Mouse (Mus musculus) cerebellum, adult 11 months (tissue): ENCODE results near the gene Smarcc1.

Source experiments
- DNase-seq: peaks from one replicate; pipeline ENCODE4 v3.0.0; 2022

Gene Smarcc1

DNA sequence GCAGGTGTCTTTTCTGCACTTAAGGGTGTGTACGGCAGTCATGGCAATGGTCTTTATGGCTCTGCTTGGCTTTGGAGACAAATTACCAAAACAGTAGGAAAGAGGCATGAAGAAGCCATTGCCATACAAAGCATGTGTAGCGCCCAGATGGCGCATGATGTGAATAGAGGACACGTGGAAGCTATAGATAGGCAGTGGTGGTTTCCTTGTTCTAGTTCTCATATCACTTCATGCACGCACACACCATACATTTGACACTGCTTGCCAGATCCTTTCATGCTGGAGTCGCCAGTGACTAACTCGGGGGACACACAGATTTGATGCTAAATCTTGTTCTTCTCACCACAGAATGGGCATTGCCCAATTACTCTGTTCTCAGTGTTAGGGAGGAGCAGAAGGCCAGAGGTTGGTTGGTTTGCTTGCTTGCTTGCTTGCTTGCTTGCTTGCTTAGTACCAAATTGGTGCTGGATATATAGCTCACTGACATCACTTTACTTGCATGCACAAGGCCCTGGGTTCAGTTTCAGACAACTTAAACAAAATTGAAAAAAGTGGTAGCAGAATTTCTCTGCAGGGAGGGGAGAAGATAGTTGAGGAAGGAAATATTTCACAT, 125.8 kb downstream of the Smarcc1 start, which contains the start of gene Cspg5:
Gene Cspg5, plus strand, starts transcription at position 563 of the 613 bp plus-strand sequence.
- DNase-seq = no peak

DNA sequence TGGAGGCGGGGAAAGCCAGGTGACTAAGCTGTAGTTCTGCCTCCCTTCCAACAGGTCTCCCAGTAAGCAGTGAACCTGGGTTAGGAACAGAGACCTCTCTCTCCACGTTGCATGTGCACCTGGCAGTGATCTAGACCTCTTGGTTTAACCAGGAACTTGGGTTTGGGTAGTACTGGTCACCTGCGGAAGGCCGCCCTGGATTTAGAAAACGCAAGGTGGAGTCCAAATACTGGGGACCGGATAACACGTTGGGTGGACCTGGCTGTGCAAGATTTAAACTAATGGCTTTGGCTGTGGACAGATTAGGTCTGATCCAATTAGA, 127.0 kb downstream of the Smarcc1 start:
- DNase-seq = no peak

DNA sequence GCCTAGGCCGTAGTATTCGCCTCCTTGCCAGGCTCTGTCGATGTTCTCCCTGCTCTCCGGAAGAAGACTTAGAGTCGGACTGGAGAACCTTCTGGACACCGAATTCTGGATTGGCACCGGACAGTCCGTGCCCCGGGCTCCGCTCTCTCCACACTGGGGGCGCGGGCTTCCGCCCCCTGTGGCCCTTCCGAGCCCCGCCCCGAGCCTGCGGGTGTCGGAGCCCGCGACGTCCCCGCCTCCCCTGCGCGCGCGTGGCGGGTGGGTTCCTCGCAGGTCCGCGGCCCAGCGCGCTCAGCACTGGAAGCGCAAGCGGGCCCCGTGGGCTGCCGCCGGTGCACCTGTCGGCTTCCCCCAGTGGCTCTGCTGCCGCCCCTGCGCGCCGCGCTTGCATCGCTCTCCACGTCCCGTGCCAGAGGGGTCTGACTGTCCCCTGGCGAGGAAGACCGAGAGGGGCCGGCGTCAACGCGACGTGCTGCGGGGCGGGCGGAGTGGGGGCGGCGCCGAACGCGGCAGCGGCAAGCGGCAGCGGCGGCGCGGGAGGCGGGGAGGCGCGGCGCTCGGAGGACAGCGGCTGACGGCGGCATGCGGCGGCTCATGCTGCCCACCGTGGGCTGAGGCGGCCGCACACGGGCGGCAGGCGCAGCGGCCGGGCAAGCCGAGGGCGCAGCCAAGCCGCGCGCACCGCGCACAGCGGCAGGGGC, 127.5 kb downstream of the Smarcc1 start:
- peak; percentile 63 for DNase-seq

GRCm38 (mm10) chr9:110245590-110246320, 128.2 kb downstream of the Smarcc1 start:
- peak; percentile 77 for DNase-seq

GRCm38 (mm10) chr9:110246321-110246640, 128.8 kb downstream of the Smarcc1 start:
- DNase-seq = peak; percentile 57

GRCm38 (mm10) chr9:110247049-110247448, 129.5 kb downstream of the Smarcc1 start:
- peak; percentile 35 for DNase-seq

DNA sequence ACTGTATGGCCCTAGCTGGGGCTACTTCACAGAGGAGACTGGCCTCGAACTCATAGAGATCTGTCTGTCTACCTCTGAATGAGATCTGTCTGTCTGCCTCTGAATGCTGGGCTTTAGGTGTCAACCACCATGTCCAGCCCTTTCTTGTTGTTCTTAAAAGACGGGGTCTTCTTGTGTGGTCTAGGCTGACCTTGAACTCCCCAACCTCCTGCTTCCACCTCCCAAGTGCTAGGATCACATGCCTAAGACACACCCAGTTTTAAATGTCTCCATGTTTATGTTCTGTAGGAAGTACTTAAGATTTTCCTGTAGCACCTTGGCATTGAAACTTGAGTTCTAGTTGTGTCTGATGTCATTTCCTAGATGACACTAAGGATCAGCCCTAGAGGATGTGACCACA, 131.4 kb downstream of the Smarcc1 start:
- no peak for DNase-seq

- DNase-seq = no peak
These were observed 132.5 kb downstream of the Smarcc1 start for GRCm38 (mm10) chr9:110249823-110250543.

DNA sequence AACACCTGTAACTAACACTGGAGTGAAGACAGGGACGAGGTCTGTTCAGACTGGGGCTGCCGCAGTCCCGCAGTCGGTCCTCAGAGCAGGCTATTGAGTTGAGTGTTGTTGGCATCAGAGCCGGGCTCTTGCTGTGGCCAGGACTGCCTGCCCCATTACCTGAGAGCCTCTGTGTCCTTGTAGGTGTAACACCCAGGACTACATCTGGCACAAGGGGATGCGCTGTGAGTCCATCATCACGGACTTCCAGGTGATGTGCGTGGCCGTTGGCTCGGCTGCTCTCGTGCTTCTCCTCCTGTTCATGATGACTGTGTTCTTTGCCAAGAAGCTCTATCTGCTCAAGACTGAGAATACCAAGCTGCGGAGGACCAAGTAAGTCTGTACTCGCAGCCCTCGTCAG, 133.3 kb downstream of the Smarcc1 start:
- no peak for DNase-seq

- no peak for DNase-seq
These were observed 138.0 kb downstream of the Smarcc1 start for GRCm38 (mm10) chr9:110255407-110256019.

GRCm38 (mm10) chr9:110258646-110259045, 141.1 kb downstream of the Smarcc1 start:
- DNase-seq = peak; percentile 49

- DNase-seq = no peak
These were observed 141.6 kb downstream of the Smarcc1 start for GRCm38 (mm10) chr9:110259118-110259517.

- no peak for DNase-seq
These were observed 145.7 kb downstream of the Smarcc1 start for GRCm38 (mm10) chr9:110263181-110263580.

DNA sequence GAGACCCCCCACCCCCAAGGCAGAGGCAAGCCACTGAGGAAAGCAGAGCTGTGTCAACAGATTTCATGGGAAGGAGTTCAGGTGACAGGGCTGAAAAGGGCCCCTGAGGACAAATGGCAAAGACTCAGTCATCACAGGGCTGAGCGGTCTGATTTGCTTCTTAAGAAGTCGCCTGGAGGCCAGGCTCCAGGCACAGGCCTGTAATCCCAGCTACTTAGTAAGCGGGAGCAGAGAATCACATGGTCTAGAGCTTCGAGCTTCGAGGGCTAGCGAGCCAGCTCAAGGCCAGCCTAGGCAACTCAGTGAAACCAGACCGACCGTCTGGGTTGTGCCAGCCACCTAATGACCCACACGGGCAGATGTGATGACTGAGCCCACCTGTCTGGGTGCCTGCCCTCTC, 147.5 kb downstream of the Smarcc1 start:
- no peak for DNase-seq

GRCm38 (mm10) chr9:110268416-110268815, 150.9 kb downstream of the Smarcc1 start:
- DNase-seq = no peak

- no peak for DNase-seq
These were observed 154.8 kb downstream of the Smarcc1 start for GRCm38 (mm10) chr9:110272330-110272729.

DNA sequence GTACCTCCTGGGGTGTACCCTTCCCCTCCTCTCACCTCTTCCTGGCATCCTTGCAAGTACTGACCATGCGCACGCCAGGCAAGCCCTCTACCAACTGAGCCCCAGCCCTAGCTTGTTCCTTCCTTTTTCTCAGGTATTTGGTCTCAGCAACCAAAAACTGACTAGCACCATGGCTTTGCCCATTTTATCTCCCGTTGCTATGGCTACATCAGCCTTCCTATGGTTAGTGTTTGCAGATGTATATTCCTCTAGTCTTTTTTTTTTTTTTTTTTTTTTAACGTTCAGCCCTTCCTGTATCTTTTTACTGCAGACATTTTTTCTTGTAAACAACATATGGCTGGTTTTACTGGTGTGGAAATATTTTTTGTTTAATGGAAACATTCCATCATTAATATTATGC, 156.0 kb downstream of the Smarcc1 start:
- no peak for DNase-seq

DNA sequence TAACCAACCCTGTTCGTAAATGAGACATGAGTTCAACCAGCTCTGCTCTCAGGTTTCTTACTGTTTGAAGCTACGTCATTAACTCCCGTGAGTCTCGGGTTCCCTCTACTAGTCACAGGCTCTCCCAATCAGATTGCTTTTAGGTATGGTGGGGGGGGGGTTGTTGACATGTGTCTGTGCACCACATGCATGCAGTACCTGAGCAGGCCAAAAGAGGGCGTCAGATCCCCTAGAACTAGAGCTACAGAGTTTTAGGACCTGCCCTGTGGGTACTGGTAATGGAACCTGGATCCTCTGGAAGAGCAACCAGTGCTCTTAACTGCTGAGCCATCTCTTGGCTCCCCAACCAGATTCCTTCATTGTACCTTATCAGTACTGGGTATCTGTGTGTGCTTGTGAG, 158.4 kb downstream of the Smarcc1 start:
- no peak for DNase-seq

GRCm38 (mm10) chr9:110277431-110277881, 159.9 kb downstream of the Smarcc1 start:
- no peak for DNase-seq

GRCm38 (mm10) chr9:110284075-110284697, 166.7 kb downstream of the Smarcc1 start:
- no peak for DNase-seq

- peak; percentile 53 for DNase-seq
These were observed 169.9 kb downstream of the Smarcc1 start for GRCm38 (mm10) chr9:110287321-110287924.
